Mouse (Mus musculus) embryonic facial prominence, embryonic 15.5 days (tissue): ENCODE results near the gene Cyp2c70. TPM values are rescaled to one million over a fixed set of nuclear protein-coding genes. Genes with fewer than 3 reads are reported as not detected.
"Not testable (repeated sequence)": the region's sequence is repeated elsewhere in the genome, so short reads cannot be mapped to it uniquely, and the experiment has no call there.

ENCODE experiments used
- ATAC-seq: fragments of 200-750 bp; cut with Nextera tagmentation; 2 replicates; pipeline ENCODE4 v1.8.0; 2017; ENCODE audit warnings: low read depth, moderate TSS enrichment; ENCODE audit not compliant: insufficient number of reproducible peaks, low FRiP score, low TSS enrichment
- H3K27ac ChIP-seq: fragments of 300-500 bp; sonication (generic); replicated peaks from 2 replicates; pipeline ENCODE4 v1.5.1; 2015; ENCODE audit warnings: mild to moderate bottlenecking, inconsistent platforms
- H3K27me3 ChIP-seq: fragments of 300-500 bp; sonication (generic); 2 replicates; pipeline ENCODE4 v1.6.1; 2015; ENCODE audit warnings: inconsistent platforms
- H3K36me3 ChIP-seq: fragments of 300-500 bp; sonication (generic); 2 replicates; pipeline ENCODE4 v1.6.1; 2015; ENCODE audit warnings: mild to moderate bottlenecking, inconsistent platforms
- H3K4me1 ChIP-seq: fragments of 300-500 bp; sonication (generic); 2 replicates; pipeline ENCODE4 v1.6.1; 2015; ENCODE audit warnings: inconsistent platforms
- H3K4me2 ChIP-seq: fragments of 300-500 bp; sonication (generic); replicated peaks from 2 replicates; pipeline ENCODE4 v1.6.1; 2015; ENCODE audit warnings: mild to moderate bottlenecking, inconsistent platforms
- H3K4me3 ChIP-seq: fragments of 300-500 bp; sonication (generic); replicated peaks from 2 replicates; pipeline ENCODE4 v1.5.1; 2015; ENCODE audit warnings: mild to moderate bottlenecking, inconsistent platforms
- H3K9ac ChIP-seq: fragments of 300-500 bp; sonication (generic); 2 replicates; pipeline ENCODE4 v1.6.1; 2015; ENCODE audit warnings: inconsistent platforms
- H3K9me3 ChIP-seq: fragments of 300-500 bp; sonication (generic); replicated peaks from 2 replicates; pipeline ENCODE4 v1.6.1; 2016; ENCODE audit warnings: inconsistent platforms
- WGBS: fragments of 180-500 bp; shearing (Covaris S2); methylation state at CpG from one replicate; pipeline ENCODE4 v1.1.7; 2015; 5-methylcytosine and 5-hydroxymethylcytosine counted together
- polyA plus RNA-seq: library from polyadenylated mRNA; unstranded; fragments of >200 nt; fragmentation: Nextera tagmentation; extraction: Ambion mirVana; gene quantifications from 2 replicates; pipeline ENCODE4 v1.2.1, GENCODE M21; 2015

Cyp2c70 gene
- polyA plus RNA-seq: not detected in 2 replicates

DNA sequence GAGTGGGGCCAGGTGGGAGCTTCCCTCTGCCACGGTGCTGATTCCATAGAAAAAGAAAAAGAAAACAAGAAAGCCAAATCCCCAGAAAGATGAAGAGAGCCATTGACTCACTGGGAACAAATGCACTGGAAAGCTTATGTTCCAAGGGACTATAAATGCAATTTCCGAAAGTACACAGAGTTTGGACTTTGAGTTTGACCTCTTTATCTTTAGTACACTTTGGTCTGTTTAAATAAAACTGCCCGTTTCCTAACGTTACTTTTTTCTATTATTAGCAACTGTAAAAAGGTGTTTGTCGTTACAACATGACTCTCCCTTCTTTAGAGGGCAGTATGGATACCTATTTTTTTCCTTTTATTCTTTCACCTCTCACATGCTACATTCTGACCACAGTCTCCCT lies at the start of gene Cyp2c70:
Cyp2c70 (minus strand) TSS at position 174 of the 400 bp plus-strand sequence.
- H3K4me2 ChIP-seq: no peak within 1 kb of the TSS
- ATAC-seq: no peak
- H3K9ac ChIP-seq: no peak within 1 kb of the TSS
- 76% methylated on average over 5 of the region's 5 CpGs for WGBS
- H3K27me3 ChIP-seq: no peaks in the 10 kb centered on the region
- no peaks in the 10 kb centered on the region for H3K36me3 ChIP-seq
- H3K9me3 ChIP-seq: no peaks in the 10 kb centered on the region
- H3K4me1 ChIP-seq: no peaks in the 10 kb centered on the region
- no peak within 1 kb of the TSS for H3K4me3 ChIP-seq
- H3K27ac ChIP-seq: no peak within 1 kb of the TSS

DNA sequence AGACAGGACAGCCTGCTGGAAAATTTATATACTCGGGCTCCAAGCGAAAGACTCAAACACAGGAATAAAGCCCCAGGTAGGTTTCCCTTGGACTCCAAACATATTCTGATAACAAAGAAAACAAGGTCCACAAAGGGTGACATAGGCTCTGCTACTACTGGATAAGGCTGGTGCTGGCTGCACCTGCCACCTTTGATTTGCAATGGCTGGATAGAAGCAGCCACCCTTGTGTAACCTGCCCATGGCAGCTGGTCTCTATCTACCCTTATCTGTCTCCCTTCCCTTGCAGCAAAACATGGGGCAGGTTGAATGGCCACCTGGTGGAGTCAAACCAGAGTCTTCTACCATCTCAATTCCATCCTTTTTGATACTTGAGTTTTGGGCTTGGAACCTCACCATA lies 45.4 kb upstream of the Cyp2c70 start:
- 92% methylated on average over 2 of the region's 2 CpGs for WGBS
- Histone ChIP-seq H3K4me1 (peaks cover 10% of the 10 kb centered on the region; the same call in 1 of the 2 replicates), H3K27ac (no peak overlapping the region), H3K27me3 (no peaks in the 10 kb centered on the region), H3K9me3 (no peaks in the 10 kb centered on the region), H3K36me3 (peaks cover 3% of the 10 kb centered on the region; the same call in 1 of the 2 replicates), H3K4me3 (no peak overlapping the region), H3K4me2 (no peak overlapping the region), H3K9ac (no peak overlapping the region)
- ATAC-seq: no peak

DNA sequence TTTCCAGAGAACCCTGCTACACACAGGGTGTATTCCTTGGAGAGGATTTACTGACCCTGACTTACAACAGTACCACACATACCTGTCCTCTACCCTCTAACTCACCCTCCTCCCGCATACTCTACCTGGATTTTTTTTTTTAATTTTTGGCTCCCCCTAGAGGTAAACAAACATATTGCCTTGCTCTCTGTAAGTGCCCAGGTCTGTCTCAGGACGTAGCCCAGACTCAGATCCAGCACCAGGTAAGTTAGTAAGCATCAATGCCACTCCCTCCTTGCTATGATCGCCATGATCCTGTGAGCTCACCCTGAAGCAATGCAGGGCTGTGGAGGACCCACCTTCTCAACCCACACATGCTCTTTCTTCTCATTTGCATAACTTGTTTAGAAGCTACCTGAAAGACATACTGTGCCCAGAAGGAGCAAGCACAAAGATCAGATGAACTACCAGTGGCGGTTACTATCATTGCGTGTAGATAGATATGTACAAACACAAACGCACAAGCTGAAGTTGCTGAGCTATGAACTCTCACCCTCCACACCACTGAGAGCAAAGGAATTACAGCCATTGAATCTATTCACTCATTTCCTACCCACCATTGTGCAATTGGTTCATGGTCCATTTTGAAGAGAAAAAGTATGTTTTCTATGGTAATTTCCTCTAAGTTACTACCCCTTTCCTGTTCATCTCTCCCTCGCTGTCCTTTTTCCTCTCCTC lies 44.9 kb upstream of the Cyp2c70 start:
- ATAC-seq: no peak
- H3K9ac ChIP-seq: no peak overlapping the region
- H3K4me3 ChIP-seq: no peak overlapping the region
- no peak overlapping the region for H3K4me2 ChIP-seq
- 67% methylated on average over 7 of the region's 7 CpGs for WGBS
- peaks cover 10% of the 10 kb centered on the region; the same call in 1 of the 2 replicates for H3K4me1 ChIP-seq
- H3K9me3 ChIP-seq: no peaks in the 10 kb centered on the region
- H3K27ac ChIP-seq: peak overlapping the region; percentile 51; the same call in 1 of the 2 replicates
- H3K36me3 ChIP-seq: peaks cover 3% of the 10 kb centered on the region; the same call in 1 of the 2 replicates
- no peaks in the 10 kb centered on the region for H3K27me3 ChIP-seq

DNA sequence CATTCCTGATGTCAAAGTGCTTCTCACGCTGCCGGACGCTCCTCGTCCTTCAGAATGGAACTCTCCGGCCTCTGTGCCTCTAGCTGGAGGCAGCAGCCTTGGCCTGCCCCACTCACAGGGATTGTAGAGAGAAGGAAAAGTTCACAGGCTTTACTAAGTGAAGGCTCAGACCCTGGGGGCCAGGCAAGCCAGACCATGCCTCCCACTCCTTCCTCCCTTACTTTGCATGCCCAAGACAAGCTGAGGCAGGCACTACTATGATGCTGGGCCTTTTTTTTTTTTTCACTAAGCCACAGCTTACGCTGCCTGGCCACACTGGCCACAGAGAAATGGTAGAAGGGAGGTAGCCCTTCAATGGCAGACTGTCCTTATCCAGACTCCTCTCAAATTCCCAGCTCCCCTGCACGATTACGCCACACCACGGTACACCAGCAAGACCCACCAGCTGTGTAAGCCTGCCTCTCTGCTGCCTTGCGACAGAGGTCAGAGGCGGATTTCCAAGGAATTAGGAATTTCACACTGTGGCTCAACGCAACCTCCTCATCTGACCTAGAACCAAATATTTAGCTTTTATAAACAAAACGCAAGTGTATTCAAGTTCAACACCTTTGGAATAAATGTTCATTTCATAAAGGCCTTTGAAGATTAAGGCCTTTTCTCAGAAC lies 44.1 kb upstream of the Cyp2c70 start:
- peak; percentile 40; the same call in 1 of the 2 replicates for ATAC-seq
- Histone ChIP-seq H3K9me3 (no peaks in the 10 kb centered on the region), H3K4me2 (no peak overlapping the region), H3K4me1 (peaks cover 10% of the 10 kb centered on the region; the same call in 1 of the 2 replicates), H3K4me3 (no peak overlapping the region), H3K27ac (peak overlapping the region; percentile 51; the same call in 1 of the 2 replicates), H3K9ac (no peak overlapping the region), H3K27me3 (no peaks in the 10 kb centered on the region), H3K36me3 (peaks cover 3% of the 10 kb centered on the region; the same call in 1 of the 2 replicates)
- 51% methylated on average over 13 of the region's 13 CpGs for WGBS

- Histone ChIP-seq H3K9me3 (no peaks in the 10 kb centered on the region), H3K9ac (no peak overlapping the region), H3K4me3 (no peak overlapping the region), H3K4me2 (no peak overlapping the region), H3K27ac (no peak overlapping the region), H3K27me3 (no peaks in the 10 kb centered on the region), H3K4me1 (peaks cover 8% of the 10 kb centered on the region; the same call in 1 of the 2 replicates), H3K36me3 (peaks cover 3% of the 10 kb centered on the region; the same call in 1 of the 2 replicates)
- no peak for ATAC-seq
- WGBS: 79% methylated on average over 12 of the region's 12 CpGs
Observed at GRCm38 (mm10) chr19:40226516-40227151, 39.5 kb upstream of the Cyp2c70 start.

GRCm38 (mm10) chr19:40225761-40226110 lies 38.6 kb upstream of the Cyp2c70 start:
- no peak for ATAC-seq
- no peaks in the 10 kb centered on the region for H3K9me3 ChIP-seq
- H3K27ac ChIP-seq: no peak overlapping the region
- H3K9ac ChIP-seq: no peak overlapping the region
- WGBS: 70% methylated on average over 5 of the region's 5 CpGs
- no peak overlapping the region for H3K4me3 ChIP-seq
- H3K36me3 ChIP-seq: peaks cover 3% of the 10 kb centered on the region; the same call in 1 of the 2 replicates
- H3K4me2 ChIP-seq: no peak overlapping the region
- H3K27me3 ChIP-seq: no peaks in the 10 kb centered on the region
- no peaks in the 10 kb centered on the region for H3K4me1 ChIP-seq

GRCm38 (mm10) chr19:40225102-40225760 lies 38.1 kb upstream of the Cyp2c70 start:
- Histone ChIP-seq H3K36me3 (peaks cover 3% of the 10 kb centered on the region; the same call in 1 of the 2 replicates), H3K9ac (no peak overlapping the region), H3K9me3 (no peaks in the 10 kb centered on the region), H3K27me3 (no peaks in the 10 kb centered on the region), H3K4me1 (no peaks in the 10 kb centered on the region), H3K27ac (no peak overlapping the region), H3K4me3 (no peak overlapping the region), H3K4me2 (no peak overlapping the region)
- no peak for ATAC-seq
- WGBS: 69% methylated on average over 5 of the region's 5 CpGs

DNA sequence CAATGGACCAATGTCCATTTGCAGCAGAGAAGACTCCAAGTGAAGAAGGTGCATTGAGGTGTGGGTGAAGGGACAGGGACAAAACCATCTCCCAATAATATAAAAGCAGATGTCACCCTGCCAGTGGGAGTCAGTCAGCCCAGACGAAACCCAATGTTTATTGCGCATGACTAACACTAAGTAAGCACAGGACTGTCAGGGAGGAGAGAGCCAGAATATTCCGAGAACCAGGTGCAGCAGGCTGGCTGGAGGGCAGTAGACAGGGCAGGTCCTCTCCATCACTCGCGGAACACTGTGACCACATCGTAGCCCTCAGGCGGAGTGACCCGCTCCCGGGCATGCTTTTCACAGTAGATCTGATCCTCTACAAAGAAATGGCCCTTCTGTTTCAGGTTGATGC lies 35.2 kb upstream of the Cyp2c70 start:
- H3K4me2 ChIP-seq, H3K36me3 ChIP-seq, H3K9ac ChIP-seq, ATAC-seq, H3K9me3 ChIP-seq, H3K27ac ChIP-seq, H3K27me3 ChIP-seq, H3K4me3 ChIP-seq, H3K4me1 ChIP-seq: not testable (repeated sequence)
- WGBS: 96% methylated on average over 9 of the region's 9 CpGs

- 89% methylated on average over 5 of the region's 5 CpGs for WGBS
- ATAC-seq: no peak
- Histone ChIP-seq H3K4me2 (no peak overlapping the region), H3K9ac (no peak overlapping the region), H3K4me1 (no peaks in the 10 kb centered on the region), H3K27ac (no peak overlapping the region), H3K9me3 (no peaks in the 10 kb centered on the region), H3K36me3 (no peaks in the 10 kb centered on the region), H3K4me3 (no peak overlapping the region), H3K27me3 (no peaks in the 10 kb centered on the region)
Observed at GRCm38 (mm10) chr19:40220878-40221277, 33.7 kb upstream of the Cyp2c70 start.

DNA sequence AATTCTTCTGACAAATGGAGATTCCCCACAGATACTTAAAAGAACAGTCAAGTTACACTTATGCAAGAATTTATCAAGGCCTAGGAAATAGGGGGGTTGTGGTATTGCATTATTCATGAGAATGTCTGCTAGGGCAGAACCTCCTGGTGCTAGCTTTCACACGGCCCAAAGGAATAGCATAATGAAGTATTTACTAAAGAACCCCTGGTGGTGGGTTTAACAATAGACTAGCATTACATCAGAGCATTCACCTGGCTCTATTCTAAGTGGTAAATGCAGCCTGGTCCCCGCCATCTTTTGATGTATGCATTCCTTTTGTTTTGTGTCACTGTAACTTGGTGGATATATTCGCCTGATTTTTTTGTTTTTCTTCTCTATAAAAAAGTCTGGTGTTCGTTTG lies 15.8 kb upstream of the Cyp2c70 start:
- H3K27me3 ChIP-seq, H3K4me3 ChIP-seq, H3K4me1 ChIP-seq, H3K9me3 ChIP-seq, H3K9ac ChIP-seq, H3K27ac ChIP-seq, H3K4me2 ChIP-seq, H3K36me3 ChIP-seq, ATAC-seq: not testable (repeated sequence)
- 58% methylated on average over 4 of the region's 4 CpGs for WGBS

DNA sequence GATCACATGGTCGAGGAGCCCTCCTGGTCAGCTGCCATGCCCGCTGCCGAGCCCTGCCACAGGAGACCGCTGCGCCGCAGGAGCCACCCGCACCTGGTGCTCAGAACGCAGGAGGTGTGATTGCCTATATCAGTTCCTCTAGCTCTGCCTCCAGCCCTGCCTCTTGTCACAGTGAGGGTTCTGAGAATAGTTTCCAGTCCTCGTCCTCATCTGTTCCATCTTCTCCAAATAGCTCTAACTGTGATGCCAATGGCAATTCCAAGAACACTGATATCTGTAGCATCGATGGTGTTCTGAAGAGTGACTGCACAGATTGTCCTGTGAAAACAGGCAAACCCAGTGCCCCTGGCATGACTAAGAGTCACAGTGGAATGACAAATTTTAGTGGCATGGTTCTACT lies 3.5 kb upstream of the Cyp2c70 start:
- H3K4me3 ChIP-seq: no peak overlapping the region
- no peak overlapping the region for H3K4me2 ChIP-seq
- no peaks in the 10 kb centered on the region for H3K36me3 ChIP-seq
- H3K27ac ChIP-seq: no peak overlapping the region
- H3K9ac ChIP-seq: no peak overlapping the region
- no peaks in the 10 kb centered on the region for H3K9me3 ChIP-seq
- H3K4me1 ChIP-seq: no peaks in the 10 kb centered on the region
- no peaks in the 10 kb centered on the region for H3K27me3 ChIP-seq
- ATAC-seq: no peak
- 93% methylated on average over 10 of the region's 10 CpGs for WGBS
